17 mouse cellular contexts compared by ENCODE assay signal in the genomic region with DNA sequence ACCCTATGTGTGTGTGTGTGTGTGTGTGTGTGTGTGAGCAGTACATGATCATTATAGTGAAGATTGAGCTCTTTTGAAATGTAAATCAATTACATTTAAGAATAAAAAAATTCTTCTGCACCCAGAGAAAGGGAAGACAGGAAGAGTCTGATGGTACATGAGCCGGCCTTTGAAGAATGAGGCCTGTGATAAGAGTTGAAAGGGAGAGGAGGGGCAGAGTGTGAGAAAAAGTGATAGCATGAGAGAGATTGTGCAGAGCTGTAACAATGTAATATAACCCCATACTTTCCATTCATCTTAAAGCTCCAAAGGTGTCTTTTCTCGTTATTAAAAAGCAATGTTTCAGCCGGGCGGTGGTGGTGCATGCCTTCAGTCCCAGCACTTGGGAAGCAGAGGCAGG. TPM values are rescaled to one million over a fixed set of nuclear protein-coding genes. Genes with fewer than 3 reads are reported as not detected.
"Had no signal": no experiment of that assay in that cellular context is flagged by ENCODE, and none has a peak within 500 bp of the region (broad histone marks: within the 10 kb centered on the region; RNA-seq: fewer than 3 reads in every experiment).

No protein-coding gene starts in this region.

- H3K4me3 ChIP-seq: heart, adult 2 months; heart, embryonic 13.5 days; heart, embryonic 15.5 days; hindbrain, embryonic 13.5 days; hindbrain, embryonic 15.5 days; layer of hippocampus, adult 2 months; limb, embryonic 13.5 days; limb, embryonic 15.5 days had no signal

- H3K27me3 ChIP-seq: heart, embryonic 13.5 days; heart, embryonic 15.5 days; hindbrain, embryonic 13.5 days; hindbrain, embryonic 15.5 days; limb, embryonic 13.5 days; limb, embryonic 15.5 days had no signal

- H3K9ac ChIP-seq: heart, embryonic 13.5 days; heart, embryonic 15.5 days; hindbrain, embryonic 13.5 days; hindbrain, embryonic 15.5 days; limb, embryonic 13.5 days; limb, embryonic 15.5 days had no signal

- ATAC-seq: hindbrain, postnatal 0 days had no signal

- H3K36me3 ChIP-seq: heart, embryonic 13.5 days; heart, embryonic 15.5 days; hindbrain, embryonic 13.5 days; hindbrain, embryonic 15.5 days; limb, embryonic 13.5 days; limb, embryonic 15.5 days had no signal

- H3K27ac ChIP-seq: heart, adult 2 months; heart, embryonic 13.5 days; heart, embryonic 15.5 days; hindbrain, embryonic 13.5 days; hindbrain, embryonic 15.5 days; hindbrain, postnatal 0 days; layer of hippocampus, adult 2 months; limb, embryonic 13.5 days; limb, embryonic 15.5 days had no signal

- DNase-seq: gastrocnemius, postnatal 14 days; gastrocnemius, postnatal 36 days; kidney, postnatal 10 days; kidney, postnatal 4 days; layer of hippocampus, postnatal 36 days; left cerebral cortex, postnatal 4 days had no signal

- H3K4me1 ChIP-seq: heart, embryonic 13.5 days; heart, embryonic 15.5 days; hindbrain, embryonic 13.5 days; hindbrain, embryonic 15.5 days; limb, embryonic 13.5 days; limb, embryonic 15.5 days had no signal

- H3K9me3 ChIP-seq: heart, embryonic 13.5 days; heart, embryonic 15.5 days; hindbrain, embryonic 13.5 days; hindbrain, embryonic 15.5 days; limb, embryonic 15.5 days had no signal

- H3K4me2 ChIP-seq: heart, embryonic 11.5 days; heart, embryonic 13.5 days; heart, embryonic 15.5 days; hindbrain, embryonic 13.5 days; hindbrain, embryonic 15.5 days; limb, embryonic 13.5 days; limb, embryonic 15.5 days had no signal

RNA-seq across cellular contexts. Expression of a gene that starts 47.8 kb away (rescaled TPM):
- polyA plus RNA-seq: liver, adult 2 months had no signal
